Mouse (Mus musculus) Patski (cell line): ENCODE data around the gene Myo10. TPM values are rescaled to one million over a fixed set of nuclear protein-coding genes. Genes with fewer than 3 reads are reported as not detected.
A peak's percentile ranks its signal among the peaks of the same experiment; 100 is the strongest.

Experiments
- ATAC-seq: fragments of 100-300 bp; one replicate; pipeline ENCODE4 v1.8.0; 2021
- CTCF ChIA-PET: fragments of 350-600 bp; sonication (Branson Sonifier 250); formaldehyde crosslinking; loops from one replicate; lab custom pipeline; 2022; ENCODE audit warnings: inconsistent platforms; lab: Charles Lee
- POLR2A ChIA-PET: fragments of 350-600 bp; sonication (Branson Sonifier 250); formaldehyde crosslinking; loops from one replicate; lab custom pipeline; 2022; ENCODE audit warnings: antibody characterized with exemption, inconsistent platforms; lab: Charles Lee
- DNase-seq: peaks from one replicate; pipeline ENCODE4 v3.0.0-alpha.2; 2011; ENCODE audit warnings: low read depth, low spot score
- H3K27me3 ChIP-seq: fragments of 371-371 bp; one replicate; pipeline ENCODE4 v1.5.1; 2021
- CTCF ChIP-seq: fragments of 100-300 bp; IDR thresholded peaks from one replicate; pipeline ENCODE4 v1.5.1; 2021
- in situ Hi-C: fragments of 300-500 bp; cut with MboI; formaldehyde crosslinking; loops from 3 replicates; pipeline ENCODE4 v1.11.1; 2018; ENCODE audit warnings: low pct_unique_long_range_greater_than_20kb, mixed read lengths
- polyA plus RNA-seq: library from polyadenylated mRNA; unstranded; gene quantifications from one replicate; pipeline ENCODE4 v1.2.3, GENCODE M21; 2021

Myo10 gene
- polyA plus RNA-seq, 1 experiment from 2014 or later, result 30.3 TPM

GRCm38 (mm10) chr15:25785456-25786390, 163.4 kb downstream of the Myo10 start:
- DNase-seq, result no peak
- CTCF ChIA-PET, result interaction anchor here (1.7 to 2.0 kb wide), 2 partner anchors 19 to 21 kb away, joined by 3 to 5 read pairs; no protein-coding TSS in a partner anchor
- no peaks in the 10 kb centered on the region for H3K27me3 ChIP-seq
- TF ChIP-seq CTCF, result no peak
- no peak for ATAC-seq
- POLR2A ChIA-PET, result no interaction called here
- in situ Hi-C loops, result no loop called here

- ChIA-PET POLR2A (no interaction called here), CTCF (interaction anchor here (2.0 to 2.1 kb wide), 2 partner anchors 9 to 17 kb away, joined by 5 to 6 read pairs; no protein-coding TSS in a partner anchor)
- in situ Hi-C loops, result no loop called here
- H3K27me3 ChIP-seq, result no peaks in the 10 kb centered on the region
- no peak for TF ChIP-seq CTCF
- ATAC-seq (no peak), DNase-seq (no peak)
These were observed 165.1 kb downstream of the Myo10 start for GRCm38 (mm10) chr15:25787406-25787805.

- ChIA-PET POLR2A (interaction anchor here (0.9 kb wide), 1 partner anchor 28 kb away, joined by 3 read pairs; no protein-coding TSS in a partner anchor), CTCF (interaction anchor here (2.0 to 2.1 kb wide), 2 partner anchors 8 to 17 kb away, joined by 5 to 6 read pairs; no protein-coding TSS in a partner anchor)
- ATAC-seq (no peak), DNase-seq (no peak)
- H3K27me3 ChIP-seq, result no peaks in the 10 kb centered on the region
- no peak for TF ChIP-seq CTCF
- in situ Hi-C loops, result no loop called here
These were observed 165.6 kb downstream of the Myo10 start for GRCm38 (mm10) chr15:25787965-25788364.

DNA sequence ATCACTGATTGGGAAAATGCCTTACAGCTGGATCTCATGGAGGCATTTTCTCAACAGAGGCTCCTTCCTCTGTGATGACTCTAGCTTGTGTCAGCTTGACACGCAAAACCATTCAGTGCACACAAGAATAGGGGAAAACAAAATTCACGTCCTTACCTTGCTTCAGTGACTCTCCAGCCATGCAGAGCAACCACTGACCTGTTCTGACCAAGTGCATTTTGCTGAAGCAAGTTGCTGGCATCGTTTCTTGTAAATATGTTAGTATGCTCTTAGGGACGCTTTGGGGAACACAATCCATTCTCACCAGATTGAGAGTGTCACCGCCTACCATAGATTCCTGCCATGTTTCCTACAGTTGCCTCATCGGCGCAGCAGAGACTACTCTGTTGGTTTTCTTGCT, 166.2 kb downstream of the Myo10 start:
- in situ Hi-C loops, result no loop called here
- H3K27me3 ChIP-seq, result no peaks in the 10 kb centered on the region
- CTCF ChIA-PET, result interaction anchor here (2.1 kb wide), 1 partner anchor 8 kb away, joined by 6 read pairs; no protein-coding TSS in a partner anchor
- ATAC-seq (peak; percentile 6), DNase-seq (no peak)
- no peak for TF ChIP-seq CTCF
- POLR2A ChIA-PET, result interaction anchor here (0.9 kb wide), 1 partner anchor 27 kb away, joined by 3 read pairs; no protein-coding TSS in a partner anchor

DNA sequence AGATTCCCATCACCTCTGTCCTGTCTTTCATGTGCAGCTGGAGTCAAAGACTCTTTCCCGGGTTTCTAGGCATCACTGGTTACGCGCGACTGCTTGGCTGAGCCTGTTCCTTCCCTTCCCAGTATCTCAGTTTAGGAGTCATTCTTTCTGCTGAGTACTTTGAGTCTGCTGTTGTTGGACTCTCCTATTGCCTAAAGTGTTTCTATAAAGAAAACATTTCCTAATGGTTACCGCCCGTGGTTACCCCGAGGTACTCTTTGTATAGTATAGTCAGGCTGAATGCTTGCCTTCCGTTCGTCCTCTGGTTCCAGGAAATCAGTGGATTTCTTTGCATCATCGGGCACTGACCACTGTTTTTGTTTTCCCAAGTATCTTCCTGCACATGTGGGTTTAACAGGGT, 166.9 kb downstream of the Myo10 start:
- peak; percentile 40 for ATAC-seq
- ChIA-PET CTCF (no interaction called here), POLR2A (no interaction called here)

GRCm38 (mm10) chr15:25791660-25792353, 169.5 kb downstream of the Myo10 start:
- no peak for DNase-seq
- in situ Hi-C loops, result loop anchor here (5.0 to 10.0 kb wide), 2 partner anchors 167 to 350 kb away; partner anchors contain the start of gene Myo10
- no peak for ATAC-seq
- TF ChIP-seq CTCF, result no peak
- ChIA-PET POLR2A (no interaction called here), CTCF (interaction anchor here (1.2 to 1.9 kb wide), 4 partner anchors 12 to 59 kb away, joined by 3 to 17 read pairs (median 4); no protein-coding TSS in a partner anchor)
- H3K27me3 ChIP-seq, result no peaks in the 10 kb centered on the region

More for the DNA sequence above, 166.9 kb downstream of the Myo10 start:
- no peak for TF ChIP-seq CTCF
- no peaks in the 10 kb centered on the region for H3K27me3 ChIP-seq
- DNase-seq, result no peak
- in situ Hi-C loops, result no loop called here

- CTCF ChIA-PET, result no interaction called here
- no peaks in the 10 kb centered on the region for H3K27me3 ChIP-seq
- DNase-seq (no peak), ATAC-seq (no peak)
- in situ Hi-C loops, result loop anchor here (5.0 to 10.0 kb wide), 2 partner anchors 169 to 352 kb away; partner anchors contain the start of gene Myo10
- POLR2A ChIA-PET, result no interaction called here
- no peak for TF ChIP-seq CTCF
These were observed 171.8 kb downstream of the Myo10 start for GRCm38 (mm10) chr15:25794123-25794522.

- ChIA-PET POLR2A (no interaction called here), CTCF (interaction anchor here (1.5 to 2.2 kb wide), 2 partner anchors 8 to 10 kb away, joined by 6 to 12 read pairs; no protein-coding TSS in a partner anchor)
- H3K27me3 ChIP-seq, result no peaks in the 10 kb centered on the region
- ATAC-seq (no peak), DNase-seq (no peak)
- in situ Hi-C loops, result loop anchor here (10.0 kb wide), 1 partner anchor 171 kb away; the partner anchor contains the start of gene Myo10
- no peak for TF ChIP-seq CTCF
These were observed 173.2 kb downstream of the Myo10 start for GRCm38 (mm10) chr15:25795496-25795895.

DNA sequence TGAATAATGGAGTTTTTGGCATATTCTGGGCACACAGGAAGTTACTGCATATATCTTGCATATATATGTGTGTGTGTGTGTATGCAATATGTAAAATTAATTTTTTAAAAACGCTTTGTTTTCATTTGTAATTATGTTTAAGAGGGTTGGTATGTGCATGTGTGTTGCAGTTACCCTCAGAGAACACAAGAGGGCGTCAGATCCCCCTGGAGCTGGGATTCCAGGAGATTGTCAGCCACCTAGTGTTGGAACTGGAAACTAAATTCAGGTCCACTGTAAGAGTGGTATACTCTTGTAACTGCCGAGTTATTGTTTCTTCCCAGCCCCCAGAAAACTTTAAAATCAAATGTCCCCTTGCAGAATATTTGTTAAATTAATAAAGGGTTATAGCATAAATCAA, 174.0 kb downstream of the Myo10 start:
- ChIA-PET POLR2A (interaction anchor here (1.0 kb wide), 1 partner anchor 58 kb away, joined by 4 read pairs; no protein-coding TSS in a partner anchor), CTCF (interaction anchor here (0.8 to 2.2 kb wide), 8 partner anchors 9 to 371 kb away, joined by 3 to 12 read pairs (median 3); no protein-coding TSS in a partner anchor)
- in situ Hi-C loops, result loop anchor here (10.0 kb wide), 1 partner anchor 172 kb away; the partner anchor contains the start of gene Myo10
- DNase-seq (no peak), ATAC-seq (no peak)
- TF ChIP-seq CTCF, result peak; percentile 98
- H3K27me3 ChIP-seq, result no peaks in the 10 kb centered on the region

- no peak for TF ChIP-seq CTCF
- ChIA-PET CTCF (interaction anchor here (0.8 to 2.2 kb wide), 8 partner anchors 8 to 372 kb away, joined by 3 to 12 read pairs (median 3); no protein-coding TSS in a partner anchor), POLR2A (no interaction called here)
- no peaks in the 10 kb centered on the region for H3K27me3 ChIP-seq
- in situ Hi-C loops, result loop anchor here (10.0 kb wide), 1 partner anchor 172 kb away; the partner anchor contains the start of gene Myo10
- no peak for DNase-seq
- no peak for ATAC-seq
These were observed 174.9 kb downstream of the Myo10 start for GRCm38 (mm10) chr15:25797179-25797578.
